Mouse (Mus musculus): ENCODE measurements at regions not wholly inside any gene's neighbourhood (a gene's known extent, or its start where the extent isn't known, plus 50 kb on each side); places are given as distances from the start of the nearest gene placed in this dataset.

- no peak overlapping the region for H3K4me3 ChIP-seq (ENCODE audit: low read length)
- 52% methylated on average over 6 of the region's 6 CpGs for WGBS
- H3K4me1 ChIP-seq (ENCODE audit: control insufficient read depth, insufficient read depth, low read length) = peaks cover 4% of the 10 kb centered on the region; the same call in 1 of the 2 replicates
- no peak for ATAC-seq (replicated peaks; ENCODE audit: extremely low read depth, insufficient read depth, low FRiP score)
- no peaks in the 10 kb centered on the region for H3K36me3 ChIP-seq (ENCODE audit: control insufficient read depth, insufficient read depth)
- no peak overlapping the region for H3K27ac ChIP-seq (ENCODE audit: low read length)
- no peak overlapping the region for H3K9ac ChIP-seq (ENCODE audit: low read length)
- H3K4me2 ChIP-seq (ENCODE audit: low read depth, low read length) = no peak overlapping the region
- no peaks in the 10 kb centered on the region for H3K9me3 ChIP-seq (replicated peaks; ENCODE audit: control insufficient read depth, low read length)
- H3K27me3 ChIP-seq (ENCODE audit: control insufficient read depth, insufficient read depth, low read length) = no peaks in the 10 kb centered on the region
Measured at GRCm38 (mm10) chr10:37357304-37358060, 218.8 kb upstream of the Marcks start.

GRCm38 (mm10) chr10:37349261-37349660, 210.5 kb upstream of the Marcks start:
- no peak for ATAC-seq (replicated peaks; ENCODE audit: extremely low read depth, insufficient read depth, low FRiP score)
- Histone ChIP-seq H3K4me2 (ENCODE audit: low read depth, low read length) (no peak overlapping the region), H3K9me3 (replicated peaks; ENCODE audit: control insufficient read depth, low read length) (no peaks in the 10 kb centered on the region), H3K9ac (ENCODE audit: low read length) (no peak overlapping the region), H3K27me3 (ENCODE audit: control insufficient read depth, insufficient read depth, low read length) (no peaks in the 10 kb centered on the region), H3K27ac (ENCODE audit: low read length) (no peak overlapping the region), H3K36me3 (ENCODE audit: control insufficient read depth, insufficient read depth) (no peaks in the 10 kb centered on the region), H3K4me3 (ENCODE audit: low read length) (no peak overlapping the region), H3K4me1 (ENCODE audit: control insufficient read depth, insufficient read depth, low read length) (no peaks in the 10 kb centered on the region; the same call in 1 of the 2 replicates)
- WGBS = 30% methylated on average over 1 of the region's 1 CpGs

GRCm38 (mm10) chr10:37348416-37348815, 209.7 kb upstream of the Marcks start:
- ATAC-seq (replicated peaks; ENCODE audit: extremely low read depth, insufficient read depth, low FRiP score) = no peak
- H3K36me3 ChIP-seq (ENCODE audit: control insufficient read depth, insufficient read depth) = no peaks in the 10 kb centered on the region
- no peak overlapping the region for H3K9ac ChIP-seq (ENCODE audit: low read length)
- H3K4me1 ChIP-seq (ENCODE audit: control insufficient read depth, insufficient read depth, low read length) = no peaks in the 10 kb centered on the region; the same call in 1 of the 2 replicates
- H3K27ac ChIP-seq (ENCODE audit: low read length) = 0 out of 2 replicates have a peak overlapping the region, but pooled peaks have one; percentile 29
- no peaks in the 10 kb centered on the region for H3K9me3 ChIP-seq (replicated peaks; ENCODE audit: control insufficient read depth, low read length)
- no peaks in the 10 kb centered on the region for H3K27me3 ChIP-seq (ENCODE audit: control insufficient read depth, insufficient read depth, low read length)
- no peak overlapping the region for H3K4me2 ChIP-seq (ENCODE audit: low read depth, low read length)
- no peak overlapping the region for H3K4me3 ChIP-seq (ENCODE audit: low read length)
- WGBS = 53% methylated on average over 3 of the region's 3 CpGs

GRCm38 (mm10) chr10:37347661-37348060, 208.9 kb upstream of the Marcks start:
- ATAC-seq (replicated peaks; ENCODE audit: extremely low read depth, insufficient read depth, low FRiP score) = no peak
- no peak overlapping the region for H3K4me2 ChIP-seq (ENCODE audit: low read depth, low read length)
- no peak overlapping the region for H3K27ac ChIP-seq (ENCODE audit: low read length)
- H3K9ac ChIP-seq (ENCODE audit: low read length) = no peak overlapping the region
- no peaks in the 10 kb centered on the region for H3K27me3 ChIP-seq (ENCODE audit: control insufficient read depth, insufficient read depth, low read length)
- no peaks in the 10 kb centered on the region for H3K9me3 ChIP-seq (replicated peaks; ENCODE audit: control insufficient read depth, low read length)
- no peaks in the 10 kb centered on the region for H3K36me3 ChIP-seq (ENCODE audit: control insufficient read depth, insufficient read depth)
- WGBS = 89% methylated on average over 3 of the region's 3 CpGs
- no peak overlapping the region for H3K4me3 ChIP-seq (ENCODE audit: low read length)
- H3K4me1 ChIP-seq (ENCODE audit: control insufficient read depth, insufficient read depth, low read length) = no peaks in the 10 kb centered on the region; the same call in 1 of the 2 replicates

GRCm38 (mm10) chr10:37342675-37343074, 204.0 kb upstream of the Marcks start:
- Histone ChIP-seq H3K27ac (ENCODE audit: low read length) (no peak overlapping the region), H3K4me1 (ENCODE audit: control insufficient read depth, insufficient read depth, low read length) (peaks cover 2% of the 10 kb centered on the region; the same call in 1 of the 2 replicates), H3K9ac (ENCODE audit: low read length) (no peak overlapping the region), H3K36me3 (ENCODE audit: control insufficient read depth, insufficient read depth) (no peaks in the 10 kb centered on the region), H3K27me3 (ENCODE audit: control insufficient read depth, insufficient read depth, low read length) (no peaks in the 10 kb centered on the region), H3K4me2 (ENCODE audit: low read depth, low read length) (no peak overlapping the region), H3K9me3 (replicated peaks; ENCODE audit: control insufficient read depth, low read length) (no peaks in the 10 kb centered on the region), H3K4me3 (ENCODE audit: low read length) (no peak overlapping the region)
- ATAC-seq (replicated peaks; ENCODE audit: extremely low read depth, insufficient read depth, low FRiP score) = no peak

GRCm38 (mm10) chr10:37339658-37340057, 200.9 kb upstream of the Marcks start:
- no peaks in the 10 kb centered on the region for H3K9me3 ChIP-seq (replicated peaks; ENCODE audit: control insufficient read depth, low read length)
- ATAC-seq (replicated peaks; ENCODE audit: extremely low read depth, insufficient read depth, low FRiP score) = no peak
- 76% methylated on average over 3 of the region's 3 CpGs for WGBS

GRCm38 (mm10) chr10:37338073-37338912, 199.6 kb upstream of the Marcks start:
- H3K36me3 ChIP-seq (ENCODE audit: control insufficient read depth, insufficient read depth) = no peaks in the 10 kb centered on the region
- H3K4me1 ChIP-seq (ENCODE audit: control insufficient read depth, insufficient read depth, low read length) = peaks cover 7% of the 10 kb centered on the region
- no peak overlapping the region for H3K4me3 ChIP-seq (ENCODE audit: low read length)
- H3K27me3 ChIP-seq (ENCODE audit: control insufficient read depth, insufficient read depth, low read length) = no peaks in the 10 kb centered on the region
- H3K4me2 ChIP-seq (ENCODE audit: low read depth, low read length) = no peak overlapping the region
- no peaks in the 10 kb centered on the region for H3K9me3 ChIP-seq (replicated peaks; ENCODE audit: control insufficient read depth, low read length)
- peak overlapping the region; percentile 35 for H3K27ac ChIP-seq (ENCODE audit: low read length)
- WGBS = 60% methylated on average over 4 of the region's 4 CpGs
- no peak for ATAC-seq (replicated peaks; ENCODE audit: extremely low read depth, insufficient read depth, low FRiP score)
- H3K9ac ChIP-seq (ENCODE audit: low read length) = no peak overlapping the region

More at GRCm38 (mm10) chr10:37339658-37340057, 200.9 kb upstream of the Marcks start:
- H3K36me3 ChIP-seq (ENCODE audit: control insufficient read depth, insufficient read depth) = no peaks in the 10 kb centered on the region
- H3K27ac ChIP-seq (ENCODE audit: low read length) = no peak overlapping the region
- peaks cover 7% of the 10 kb centered on the region for H3K4me1 ChIP-seq (ENCODE audit: control insufficient read depth, insufficient read depth, low read length)
- H3K4me2 ChIP-seq (ENCODE audit: low read depth, low read length) = no peak overlapping the region
- no peaks in the 10 kb centered on the region for H3K27me3 ChIP-seq (ENCODE audit: control insufficient read depth, insufficient read depth, low read length)
- H3K4me3 ChIP-seq (ENCODE audit: low read length) = no peak overlapping the region
- H3K9ac ChIP-seq (ENCODE audit: low read length) = no peak overlapping the region

- Histone ChIP-seq H3K27me3 (ENCODE audit: control insufficient read depth, insufficient read depth, low read length) (no peaks in the 10 kb centered on the region), H3K9ac (ENCODE audit: low read length) (no peak overlapping the region), H3K27ac (ENCODE audit: low read length) (peak overlapping the region; percentile 65), H3K9me3 (replicated peaks; ENCODE audit: control insufficient read depth, low read length) (no peaks in the 10 kb centered on the region), H3K4me2 (ENCODE audit: low read depth, low read length) (no peak overlapping the region), H3K4me1 (ENCODE audit: control insufficient read depth, insufficient read depth, low read length) (peaks cover 7% of the 10 kb centered on the region), H3K36me3 (ENCODE audit: control insufficient read depth, insufficient read depth) (no peaks in the 10 kb centered on the region), H3K4me3 (ENCODE audit: low read length) (no peak overlapping the region)
- whole genome bisulfite sequencing = 16% methylated on average over 3 of the region's 3 CpGs
- peak; percentile 66; the same call in 1 of the 2 replicates for ATAC-seq (replicated peaks; ENCODE audit: extremely low read depth, insufficient read depth, low FRiP score)
Measured at GRCm38 (mm10) chr10:37337172-37337620, 198.5 kb upstream of the Marcks start.

- no peak overlapping the region for H3K9ac ChIP-seq (ENCODE audit: low read length)
- H3K27ac ChIP-seq (ENCODE audit: low read length) = no peak overlapping the region
- H3K4me1 ChIP-seq (ENCODE audit: control insufficient read depth, insufficient read depth, low read length) = peaks cover 7% of the 10 kb centered on the region
- H3K4me2 ChIP-seq (ENCODE audit: low read depth, low read length) = no peak overlapping the region
- no peak overlapping the region for H3K4me3 ChIP-seq (ENCODE audit: low read length)
- ATAC-seq (replicated peaks; ENCODE audit: extremely low read depth, insufficient read depth, low FRiP score) = no peak
- 56% methylated on average over 3 of the region's 3 CpGs for WGBS
- no peaks in the 10 kb centered on the region for H3K36me3 ChIP-seq (ENCODE audit: control insufficient read depth, insufficient read depth)
- H3K9me3 ChIP-seq (replicated peaks; ENCODE audit: control insufficient read depth, low read length) = no peaks in the 10 kb centered on the region
- no peaks in the 10 kb centered on the region for H3K27me3 ChIP-seq (ENCODE audit: control insufficient read depth, insufficient read depth, low read length)
Measured at GRCm38 (mm10) chr10:37335148-37335547, 196.4 kb upstream of the Marcks start.

Measured in heart, embryonic 16.5 days (tissue).